Mouse (Mus musculus): ENCODE measurements at regions not wholly inside any gene's neighbourhood (a gene's known extent, or its start where the extent isn't known, plus 50 kb on each side); places are given as distances from the start of the nearest gene placed in this dataset.

GRCm38 (mm10) chr14:105502633-105502975, 244.2 kb downstream of the Ndfip2 start:
- no peak overlapping the region for H3K4me3 ChIP-seq (ENCODE audit: control insufficient read depth in 1 of 2, insufficient read depth in 1 of 2, low read depth in 2 of 2, low read length in 2 of 2)
- no peaks in the 10 kb centered on the region for H3K79me2 ChIP-seq (ENCODE audit: control insufficient read depth, insufficient read depth, low read length, poor library complexity)
- H3K9me3 ChIP-seq (replicated peaks; ENCODE audit: insufficient read depth, low read length), result no peaks in the 10 kb centered on the region
- H3K9ac ChIP-seq (ENCODE audit: control insufficient read depth, low read depth, low read length, poor library complexity, severe bottlenecking), result no peak overlapping the region
- no peak for DNase-seq (ENCODE audit: low read depth, low spot score)
- TF ChIP-seq SMC3 (IDR thresholded peaks at IDR 0.05; ENCODE audit: low read depth, low read length) (no peak), GATA1 (IDR thresholded peaks at IDR 0.05; ENCODE audit: low read depth, low read length) (no peak), POLR2AphosphoS2 (IDR thresholded peaks at IDR 0.05; ENCODE audit: low read length) (no peak), TAL1 (IDR thresholded peaks at IDR 0.05; ENCODE audit: low read length) (no peak), E2F4 (IDR thresholded peaks at IDR 0.05; ENCODE audit: borderline replicate concordance, low read depth, low read length) (no peak), CTCF (IDR thresholded peaks at IDR 0.05 in 2 of 3, conservative IDR thresholded peaks at IDR 0.05 in 1 of 3; ENCODE audit: control insufficient read depth in 1 of 3, insufficient read depth in 1 of 3, low read depth in 2 of 3, low read length in 3 of 3, poor library complexity in 1 of 3, severe bottlenecking in 1 of 3) (no peak), ZKSCAN1 (IDR thresholded peaks at IDR 0.05; ENCODE audit: low read depth, low read length) (no peak), MAFK (IDR thresholded peaks at IDR 0.05; ENCODE audit: borderline replicate concordance, low read depth, low read length) (no peak), RAD21 (IDR thresholded peaks at IDR 0.05; ENCODE audit: low read depth, low read length) (no peak), ETS1 (IDR thresholded peaks at IDR 0.05; ENCODE audit: low read depth, low read length) (no peak), HCFC1 (IDR thresholded peaks at IDR 0.05; ENCODE audit: low read depth, low read length) (no peak), TBP (IDR thresholded peaks at IDR 0.05; ENCODE audit: low read depth, low read length) (no peak), POLR2AphosphoS5 (IDR thresholded peaks at IDR 0.05; ENCODE audit: borderline replicate concordance, low read depth, low read length) (no peak), MAX (IDR thresholded peaks at IDR 0.05; ENCODE audit: low read length) (no peak), ZMIZ1 (IDR thresholded peaks at IDR 0.05; ENCODE audit: low read depth, low read length) (no peak), SIN3A (IDR thresholded peaks at IDR 0.05; ENCODE audit: low read length) (no peak), ELF1 (IDR thresholded peaks at IDR 0.05; ENCODE audit: low read depth, low read length) (no peak), ZNF384 (IDR thresholded peaks at IDR 0.05; ENCODE audit: low read depth, low read length) (no peak), TCF12 (IDR thresholded peaks at IDR 0.05; ENCODE audit: low read depth, low read length) (no peak)
- H3K4me1 ChIP-seq (ENCODE audit: control insufficient read depth in 1 of 2, insufficient read depth in 2 of 2, low read length in 2 of 2), result no peaks in the 10 kb centered on the region
- H3K27ac ChIP-seq (ENCODE audit: control insufficient read depth, low read depth, low read length), result no peak overlapping the region
- no peaks in the 10 kb centered on the region for H3K27me3 ChIP-seq (ENCODE audit: control insufficient read depth in 1 of 2, insufficient read depth in 2 of 2, low read length in 2 of 2)
- H3K36me3 ChIP-seq (ENCODE audit: control insufficient read depth in 1 of 2, insufficient read depth in 2 of 2, low read length in 2 of 2), result no peaks in the 10 kb centered on the region

- TF ChIP-seq ZKSCAN1 (IDR thresholded peaks at IDR 0.05; ENCODE audit: low read depth, low read length) (no peak), TCF12 (IDR thresholded peaks at IDR 0.05; ENCODE audit: low read depth, low read length) (no peak), ELF1 (IDR thresholded peaks at IDR 0.05; ENCODE audit: low read depth, low read length) (no peak), ZNF384 (IDR thresholded peaks at IDR 0.05; ENCODE audit: low read depth, low read length) (no peak), MEF2A (IDR thresholded peaks at IDR 0.05; ENCODE audit: extremely low read depth, insufficient replicate concordance, low read depth, low read length, poor library complexity, severe bottlenecking) (no peak), SMC3 (IDR thresholded peaks at IDR 0.05; ENCODE audit: low read depth, low read length) (no peak), MAZ (IDR thresholded peaks at IDR 0.05; ENCODE audit: low read depth, low read length) (no peak), E2F4 (IDR thresholded peaks at IDR 0.05; ENCODE audit: borderline replicate concordance, low read depth, low read length) (no peak), ZMIZ1 (IDR thresholded peaks at IDR 0.05; ENCODE audit: low read depth, low read length) (no peak), HCFC1 (IDR thresholded peaks at IDR 0.05; ENCODE audit: low read depth, low read length) (no peak)
- H3K9me3 ChIP-seq (replicated peaks; ENCODE audit: insufficient read depth, low read length), result no peaks in the 10 kb centered on the region
These were observed 243.6 kb downstream of the Ndfip2 start for GRCm38 (mm10) chr14:105501792-105502632.

More at GRCm38 (mm10) chr14:105501792-105502632, 243.6 kb downstream of the Ndfip2 start:
- Histone ChIP-seq H3K27me3 (ENCODE audit: control insufficient read depth in 1 of 2, insufficient read depth in 2 of 2, low read length in 2 of 2) (no peaks in the 10 kb centered on the region), H3K4me3 (ENCODE audit: control insufficient read depth in 1 of 2, insufficient read depth in 1 of 2, low read depth in 2 of 2, low read length in 2 of 2) (no peak overlapping the region), H3K36me3 (ENCODE audit: control insufficient read depth in 1 of 2, insufficient read depth in 2 of 2, low read length in 2 of 2) (no peaks in the 10 kb centered on the region), H3K4me1 (ENCODE audit: control insufficient read depth in 1 of 2, insufficient read depth in 2 of 2, low read length in 2 of 2) (no peaks in the 10 kb centered on the region), H3K79me2 (ENCODE audit: control insufficient read depth, insufficient read depth, low read length, poor library complexity) (no peaks in the 10 kb centered on the region), H3K27ac (ENCODE audit: control insufficient read depth, low read depth, low read length) (no peak overlapping the region), H3K9ac (ENCODE audit: control insufficient read depth, low read depth, low read length, poor library complexity, severe bottlenecking) (no peak overlapping the region)
- no peak for DNase-seq (ENCODE audit: low read depth, low spot score)
